Mouse (Mus musculus) midbrain, embryonic 15.5 days (tissue): Measurements from ENCODE around the gene Dhdds. TPM values are rescaled to one million over a fixed set of nuclear protein-coding genes. Genes with fewer than 3 reads are reported as not detected.

Source experiments
- ATAC-seq: fragments of 200-750 bp; cut with Nextera tagmentation; replicated peaks from 2 replicates; pipeline ENCODE4 v1.8.0; 2017; ENCODE audit warnings: moderate TSS enrichment
- H3K27ac ChIP-seq: fragments of 300-500 bp; sonication (generic); 2 replicates; pipeline ENCODE4 v1.5.1; 2015; ENCODE audit warnings: mild to moderate bottlenecking, inconsistent platforms
- H3K27me3 ChIP-seq: fragments of 300-500 bp; sonication (generic); replicated peaks from 2 replicates; pipeline ENCODE4 v1.6.1; 2015; ENCODE audit warnings: inconsistent platforms
- H3K36me3 ChIP-seq: fragments of 300-500 bp; sonication (generic); replicated peaks from 2 replicates; pipeline ENCODE4 v1.6.1; 2015; ENCODE audit warnings: inconsistent platforms
- H3K4me1 ChIP-seq: fragments of 300-500 bp; sonication (generic); 2 replicates; pipeline ENCODE4 v1.6.1; 2015; ENCODE audit warnings: inconsistent platforms
- H3K4me2 ChIP-seq: fragments of 300-500 bp; sonication (generic); 2 replicates; pipeline ENCODE4 v1.6.1; 2015; ENCODE audit warnings: inconsistent platforms, mild to moderate bottlenecking, moderate library complexity
- H3K4me3 ChIP-seq: fragments of 300-500 bp; sonication (generic); 2 replicates; pipeline ENCODE4 v1.5.1; 2015; ENCODE audit warnings: mild to moderate bottlenecking, inconsistent platforms
- H3K9ac ChIP-seq: fragments of 300-500 bp; sonication (generic); 2 replicates; pipeline ENCODE4 v1.6.1; 2015; ENCODE audit warnings: mild to moderate bottlenecking, inconsistent platforms
- H3K9me3 ChIP-seq: fragments of 300-500 bp; sonication (generic); 2 replicates; pipeline ENCODE4 v1.6.1; 2016; ENCODE audit warnings: inconsistent platforms
- whole genome bisulfite sequencing: fragments of 180-500 bp; shearing (Covaris S2); methylation state at CpG from one replicate; pipeline ENCODE4 v1.1.7; 2015; ENCODE audit warnings: mixed read lengths; 5-methylcytosine and 5-hydroxymethylcytosine counted together
- polyA plus RNA-seq: library from polyadenylated mRNA; unstranded; fragments of >200 nt; fragmentation: Nextera tagmentation; extraction: Ambion mirVana; gene quantifications from 2 replicates; pipeline ENCODE4 v1.2.1, GENCODE M21; 2015

Gene Dhdds
- polyA plus RNA-seq, 1 experiment from 2014 or later = 45.9 TPM

DNA sequence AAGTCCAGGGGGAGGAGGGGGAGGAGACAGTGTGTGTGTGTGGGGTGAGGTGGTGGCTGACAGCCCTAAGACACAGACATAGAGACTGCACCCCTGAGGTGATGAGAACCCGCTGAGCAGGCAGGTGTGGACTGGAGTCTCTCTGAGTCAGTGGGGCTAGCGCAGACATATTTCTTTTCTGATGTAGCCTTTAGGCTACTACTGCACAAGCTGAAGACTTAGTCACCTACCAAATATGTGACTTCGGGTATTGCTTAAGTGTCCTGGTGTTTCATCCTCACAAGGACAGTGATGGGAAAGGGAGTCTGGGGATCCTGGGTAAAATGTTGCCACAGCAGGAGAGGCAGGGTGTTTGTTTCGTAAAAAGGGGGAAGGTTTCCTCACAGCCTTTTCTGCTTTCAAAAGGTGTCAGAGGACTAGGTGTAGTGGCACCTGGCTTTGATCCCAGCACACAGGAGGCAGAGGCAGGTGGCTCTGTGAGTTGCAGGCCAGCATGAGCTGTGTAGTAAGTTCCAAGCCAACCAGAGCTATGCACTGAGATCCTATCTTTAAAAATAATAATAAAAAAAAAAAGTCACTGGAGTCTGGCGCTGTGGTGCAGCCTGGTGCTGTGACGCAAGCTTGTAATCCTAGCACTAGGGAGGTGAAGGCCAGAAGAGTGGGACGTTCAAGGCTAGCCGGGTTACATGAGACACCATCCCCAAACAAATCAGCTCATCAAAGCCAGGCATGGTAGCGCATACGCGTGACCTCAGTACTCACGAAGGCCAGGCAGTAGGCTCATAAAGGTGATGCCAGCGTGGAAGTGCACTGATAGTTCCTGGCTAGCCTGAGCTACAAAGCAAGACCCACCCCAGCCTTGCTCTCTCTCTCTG, 60.1 kb downstream of the Dhdds start:
- 88% methylated on average over 13 of the region's 13 CpGs for WGBS
- Histone ChIP-seq H3K36me3 (no peaks in the 10 kb centered on the region), H3K4me1 (no peaks in the 10 kb centered on the region), H3K9ac (no peak overlapping the region), H3K4me2 (no peak overlapping the region), H3K27me3 (no peaks in the 10 kb centered on the region), H3K9me3 (no peaks in the 10 kb centered on the region), H3K27ac (no peak overlapping the region), H3K4me3 (no peak overlapping the region)
- no peak for ATAC-seq

DNA sequence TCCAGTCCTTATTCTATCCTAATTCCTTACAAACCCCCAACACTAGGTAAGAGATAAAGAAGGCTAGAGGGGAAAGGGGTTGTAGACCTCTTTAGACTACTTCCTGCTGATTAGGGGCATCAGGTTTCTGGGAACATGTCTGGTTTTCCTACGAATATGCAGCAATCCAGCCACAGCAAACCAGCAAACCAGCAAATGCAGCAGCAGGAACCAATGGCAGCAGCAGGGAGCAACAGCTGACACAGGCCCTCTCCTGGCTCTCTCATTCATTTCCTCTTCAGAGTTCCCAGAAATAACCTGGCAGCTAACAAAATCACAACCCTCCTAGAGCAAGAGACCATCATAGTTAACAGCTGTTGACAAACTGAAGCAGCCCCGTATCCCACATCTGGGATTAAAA, 62.6 kb downstream of the Dhdds start:
- Histone ChIP-seq H3K4me3 (no peak overlapping the region), H3K4me1 (no peaks in the 10 kb centered on the region), H3K27me3 (no peaks in the 10 kb centered on the region), H3K9ac (no peak overlapping the region), H3K36me3 (no peaks in the 10 kb centered on the region), H3K9me3 (no peaks in the 10 kb centered on the region), H3K4me2 (no peak overlapping the region), H3K27ac (no peak overlapping the region)
- ATAC-seq = no peak
- 65% methylated on average over 2 of the region's 2 CpGs for WGBS

DNA sequence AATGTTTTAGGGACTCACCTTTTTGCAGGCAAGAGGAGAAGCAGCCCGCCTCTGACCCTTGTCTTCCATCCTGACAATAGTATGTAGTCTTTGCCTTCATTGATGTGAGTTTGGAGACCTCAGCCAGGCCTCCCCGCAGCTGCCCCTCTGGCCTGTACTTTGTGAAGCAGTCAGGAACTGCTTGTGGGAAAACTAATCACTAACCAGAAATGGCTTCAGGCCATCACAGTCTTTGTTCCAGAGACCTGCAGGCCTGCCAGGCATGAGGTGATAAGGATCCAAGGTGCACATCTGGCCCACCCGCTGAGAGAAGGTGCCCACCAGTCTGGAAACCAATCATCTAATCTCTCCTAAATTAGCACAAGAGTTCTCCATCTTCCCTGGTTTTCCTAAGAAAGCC, 68.9 kb downstream of the Dhdds start:
- Histone ChIP-seq H3K27me3 (no peaks in the 10 kb centered on the region), H3K4me3 (no peak overlapping the region), H3K36me3 (no peaks in the 10 kb centered on the region), H3K4me1 (no peaks in the 10 kb centered on the region), H3K4me2 (no peak overlapping the region), H3K27ac (no peak overlapping the region), H3K9me3 (no peaks in the 10 kb centered on the region), H3K9ac (no peak overlapping the region)
- WGBS = 80% methylated on average over 3 of the region's 3 CpGs
- no peak for ATAC-seq

DNA sequence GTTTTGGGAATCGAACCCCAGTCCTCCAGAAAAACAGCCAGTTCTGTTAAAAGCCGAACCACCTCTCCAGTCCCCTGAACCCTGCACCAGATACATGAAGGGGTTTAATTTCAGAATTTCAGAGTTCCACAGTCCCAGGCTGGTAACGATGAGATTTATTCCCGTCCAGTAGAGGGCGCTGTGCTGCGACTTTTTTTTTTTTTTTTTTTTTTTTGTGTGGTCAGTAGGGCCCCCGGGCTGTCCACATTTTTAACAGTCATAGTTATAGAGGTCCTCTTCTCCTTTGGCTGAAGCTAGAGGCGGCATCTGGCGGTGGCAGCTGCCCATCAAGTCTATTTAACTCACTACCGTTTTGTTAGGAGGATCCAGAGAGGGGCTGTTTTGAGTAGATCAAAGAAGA, 69.4 kb downstream of the Dhdds start:
- no peak for ATAC-seq
- WGBS = 14% methylated on average over 10 of the region's 10 CpGs

DNA sequence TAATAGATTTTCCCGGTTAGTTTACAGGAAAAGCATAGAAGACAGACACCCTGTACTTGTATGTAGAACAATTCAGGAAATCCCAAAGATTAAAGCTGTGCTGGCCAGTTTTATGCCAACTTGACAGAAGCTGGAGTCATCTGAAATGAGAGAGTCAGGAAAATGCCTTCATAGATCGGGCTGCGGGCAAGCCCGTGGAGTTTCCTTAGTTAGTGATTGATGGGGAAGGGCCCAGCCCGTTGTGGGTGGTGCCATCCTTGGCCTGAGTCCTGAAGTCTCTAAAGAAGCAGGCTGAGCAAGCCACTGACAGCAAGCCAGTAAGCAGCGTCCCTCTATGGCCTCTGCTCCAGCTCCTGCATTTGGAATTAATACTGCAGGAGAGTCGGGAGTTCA, 71.4 kb downstream of the Dhdds start:
- no peak for ATAC-seq
- no peak overlapping the region for H3K4me2 ChIP-seq
- no peak overlapping the region for H3K9ac ChIP-seq
- 53% methylated on average over 7 of the region's 7 CpGs for WGBS
- no peaks in the 10 kb centered on the region for H3K9me3 ChIP-seq
- H3K27me3 ChIP-seq = no peaks in the 10 kb centered on the region
- H3K27ac ChIP-seq = no peak overlapping the region
- H3K4me3 ChIP-seq = no peak overlapping the region
- no peaks in the 10 kb centered on the region for H3K4me1 ChIP-seq
- no peaks in the 10 kb centered on the region for H3K36me3 ChIP-seq

More for the DNA sequence above, 69.4 kb downstream of the Dhdds start:
- H3K27me3 ChIP-seq = no peaks in the 10 kb centered on the region
- no peak overlapping the region for H3K27ac ChIP-seq
- no peak overlapping the region for H3K4me2 ChIP-seq
- H3K9ac ChIP-seq = no peak overlapping the region
- no peaks in the 10 kb centered on the region for H3K9me3 ChIP-seq
- H3K4me3 ChIP-seq = no peak overlapping the region
- H3K36me3 ChIP-seq = no peaks in the 10 kb centered on the region
- no peaks in the 10 kb centered on the region for H3K4me1 ChIP-seq

DNA sequence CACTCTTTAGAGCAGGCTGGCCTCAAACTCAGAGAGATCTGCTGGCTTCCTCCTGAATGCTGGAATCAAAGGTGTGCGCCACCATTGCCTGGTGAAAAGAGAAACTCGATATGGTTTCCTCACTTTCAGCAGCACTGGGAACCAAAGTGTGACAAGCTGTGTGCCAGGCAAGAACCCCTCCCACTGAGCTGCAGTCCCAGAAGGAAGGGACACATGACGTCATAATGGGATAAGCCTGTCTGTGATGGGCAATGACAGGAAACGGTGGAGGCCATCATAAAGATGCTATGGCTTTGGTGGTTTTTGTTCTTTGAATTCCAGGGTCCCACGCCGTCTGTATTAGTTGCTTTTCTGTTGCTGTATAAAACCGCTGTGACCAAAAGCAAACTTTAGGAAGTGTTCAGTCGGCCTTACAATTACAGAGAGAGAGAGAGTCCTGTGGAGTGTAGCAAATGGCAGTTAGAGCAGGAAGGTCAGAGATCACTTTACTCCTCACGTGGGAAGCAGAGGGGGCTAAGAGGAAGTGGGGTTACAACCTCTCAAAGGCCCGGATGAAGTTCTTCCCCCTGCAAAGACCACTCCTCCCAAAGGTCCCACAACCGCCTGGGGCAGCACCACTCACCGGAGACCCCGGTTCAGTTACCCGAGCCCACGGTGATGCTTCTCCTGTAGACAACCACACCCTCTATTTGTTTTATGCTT, 72.0 kb downstream of the Dhdds start:
- ATAC-seq = no peak
- WGBS = 61% methylated on average over 15 of the region's 15 CpGs
- no peak overlapping the region for H3K4me2 ChIP-seq

DNA sequence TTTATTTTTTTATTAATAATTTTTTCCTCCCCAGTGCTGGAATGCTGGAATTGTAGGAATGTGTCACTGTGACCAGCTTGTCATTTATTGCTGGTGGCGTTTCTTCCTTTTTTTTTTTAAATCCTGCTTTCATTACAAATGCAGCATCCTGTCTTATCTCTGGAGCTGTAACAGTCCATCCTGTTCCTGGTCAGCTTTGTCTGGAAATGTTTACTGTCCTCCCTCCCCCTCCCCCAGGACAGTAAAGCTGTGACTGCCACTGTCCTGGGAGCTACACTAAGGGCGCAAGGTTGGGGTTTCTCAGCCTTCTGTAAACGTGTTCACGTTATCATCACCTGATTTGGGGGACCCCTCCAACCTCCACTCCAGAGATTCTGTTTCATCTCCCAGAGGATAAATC, 75.5 kb downstream of the Dhdds start:
- whole genome bisulfite sequencing = 81% methylated on average over 4 of the region's 4 CpGs

More for the DNA sequence above, 72.0 kb downstream of the Dhdds start:
- no peaks in the 10 kb centered on the region for H3K27me3 ChIP-seq
- no peaks in the 10 kb centered on the region for H3K4me1 ChIP-seq
- H3K27ac ChIP-seq = no peak overlapping the region
- H3K9ac ChIP-seq = no peak overlapping the region
- no peaks in the 10 kb centered on the region for H3K9me3 ChIP-seq
- no peaks in the 10 kb centered on the region for H3K36me3 ChIP-seq
- H3K4me3 ChIP-seq = no peak overlapping the region

DNA sequence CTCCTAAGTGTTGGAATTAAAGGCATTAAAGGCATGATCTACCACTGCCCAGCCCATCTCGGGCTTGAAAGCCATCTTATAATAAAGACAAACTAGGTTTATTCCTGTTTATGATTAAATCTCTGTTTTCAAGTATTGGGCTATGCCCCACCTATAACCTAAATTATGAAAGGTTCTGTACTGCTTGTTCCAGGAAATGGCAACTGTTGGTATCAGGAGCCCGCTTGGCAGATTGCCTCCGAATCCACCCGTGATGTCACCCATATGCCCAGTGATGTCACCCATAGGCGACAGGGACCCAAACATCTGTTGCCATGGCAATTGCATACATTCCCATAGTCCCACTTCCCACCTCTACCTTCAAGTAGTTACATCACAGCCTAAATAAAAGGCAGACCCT, 77.0 kb downstream of the Dhdds start:
- H3K4me3 ChIP-seq = no peak overlapping the region
- H3K9ac ChIP-seq = no peak overlapping the region
- WGBS = 92% methylated on average over 5 of the region's 5 CpGs
- no peaks in the 10 kb centered on the region for H3K27me3 ChIP-seq
- H3K4me1 ChIP-seq = no peaks in the 10 kb centered on the region
- no peaks in the 10 kb centered on the region for H3K9me3 ChIP-seq
- H3K4me2 ChIP-seq = no peak overlapping the region
- H3K27ac ChIP-seq = no peak overlapping the region
- ATAC-seq = no peak
- no peaks in the 10 kb centered on the region for H3K36me3 ChIP-seq

More for the DNA sequence above, 75.5 kb downstream of the Dhdds start:
- Histone ChIP-seq H3K4me1 (no peaks in the 10 kb centered on the region), H3K36me3 (no peaks in the 10 kb centered on the region), H3K4me3 (no peak overlapping the region), H3K4me2 (no peak overlapping the region), H3K27ac (no peak overlapping the region), H3K27me3 (no peaks in the 10 kb centered on the region), H3K9me3 (no peaks in the 10 kb centered on the region), H3K9ac (no peak overlapping the region)
- ATAC-seq = no peak

Other genes with a start within 250 kb of the Dhdds start
- 37.9 and 39.3 TPM in 2 replicates for gene Arid1a, start 244.1 kb downstream of the Dhdds start, polyA plus RNA-seq
- 23.8 and 24.1 TPM in 2 replicates for gene Rps6ka1, start 113.1 kb downstream of the Dhdds start, polyA plus RNA-seq
- 876 and 917 TPM in 2 replicates for gene Hmgn2, start 32.3 kb downstream of the Dhdds start, polyA plus RNA-seq
- gene Lin28a, start 17.9 kb upstream of the Dhdds start, polyA plus RNA-seq = 0.27 and 0.64 TPM in 2 replicates
- gene Zfp683, start 52.9 kb upstream of the Dhdds start, polyA plus RNA-seq = not detected in 2 replicates
- gene Crybg2, start 59.9 kb upstream of the Dhdds start, polyA plus RNA-seq = 2.4 and 4.2 TPM in 2 replicates
- gene Cd52, start 94.2 kb upstream of the Dhdds start, polyA plus RNA-seq = 2.1 and 2.8 TPM in 2 replicates
- gene Ubxn11, start 101.7 kb upstream of the Dhdds start, polyA plus RNA-seq = 17.2 and 19.1 TPM in 2 replicates
- gene Sh3bgrl3, start 127.9 kb upstream of the Dhdds start, polyA plus RNA-seq = 386 and 393 TPM in 2 replicates
- 18.7 and 19.2 TPM in 2 replicates for gene Cep85, start 186.2 kb upstream of the Dhdds start, polyA plus RNA-seq
- not detected in 2 replicates for gene Gm7534, start 202.1 kb upstream of the Dhdds start, polyA plus RNA-seq
- gene Catsper4, start 226.5 kb upstream of the Dhdds start, polyA plus RNA-seq = not detected in 2 replicates
- gene Cnksr1, start 237.5 kb upstream of the Dhdds start, polyA plus RNA-seq = 0.42 TPM in 1 of 2 replicates, not detected in the other
- 0.19 and 0.30 TPM in 2 replicates for gene E130218I03Rik, start 242.7 kb upstream of the Dhdds start, polyA plus RNA-seq
- gene Zfp593, start 244.7 kb upstream of the Dhdds start, polyA plus RNA-seq = 13.0 and 15.3 TPM in 2 replicates
- gene Gm30191, start 246.0 kb upstream of the Dhdds start, polyA plus RNA-seq = not detected in 2 replicates